Mouse (Mus musculus) MEL (cell line): ENCODE results near the gene Vill. TPM values are rescaled to one million over a fixed set of nuclear protein-coding genes. Genes with fewer than 3 reads are reported as not detected.

Experiments used
- DNase-seq: peaks from one replicate; pipeline ENCODE4 v3.0.0; 2011; ENCODE audit warnings: low read depth, low spot score
- H3K27ac ChIP-seq: 2 replicates; pipeline ENCODE4 v1.5.1; 2012; ENCODE audit warnings: low read depth, mild to moderate bottlenecking, control low read depth, low read length, moderate library complexity; ENCODE audit not compliant: control insufficient read depth
- H3K27me3 ChIP-seq, 2 experiments: fragments of 150-350 bp in 1 of 2; sonication (generic) in 1 of 2; 2 replicates each; pipeline ENCODE4 v1.6.1; 2012; ENCODE audit warnings: low read length in 2 of 2, mild to moderate bottlenecking in 2 of 2, improper control_type of control experiment in 1 of 2, moderate library complexity in 1 of 2; ENCODE audit not compliant: insufficient read depth in 2 of 2, control insufficient read depth in 1 of 2
- H3K36me3 ChIP-seq, 2 experiments: 2 replicates each; pipeline ENCODE4 v1.6.1; 2012 to 2014; ENCODE audit warnings: low read length in 2 of 2, improper control_type of control experiment in 1 of 2, inconsistent platforms in 1 of 2, mild to moderate bottlenecking in 1 of 2; ENCODE audit not compliant: insufficient read depth in 2 of 2, control insufficient read depth in 1 of 2
- H3K4me1 ChIP-seq, 2 experiments: fragments of 150-350 bp in 1 of 2; sonication (generic) in 1 of 2; 2 replicates each; pipeline ENCODE4 v1.6.1; 2012; ENCODE audit warnings: low read length in 2 of 2, improper control_type of control experiment in 1 of 2, mild to moderate bottlenecking in 1 of 2; ENCODE audit not compliant: insufficient read depth in 2 of 2, control insufficient read depth in 1 of 2
- H3K4me3 ChIP-seq, 2 experiments: fragments of 150-350 bp in 1 of 2; sonication (generic) in 1 of 2; 2 replicates each; pipeline ENCODE4 v1.5.1; 2012; ENCODE audit warnings: low read depth in 2 of 2, low read length in 2 of 2, mild to moderate bottlenecking in 2 of 2, moderate library complexity in 2 of 2, control low read depth in 1 of 2, improper control_type of control experiment in 1 of 2; ENCODE audit not compliant: control insufficient read depth in 1 of 2, insufficient read depth in 1 of 2
- H3K79me2 ChIP-seq: 2 replicates; pipeline ENCODE4 v1.6.1; 2012; ENCODE audit warnings: mild to moderate bottlenecking, low read length, moderate library complexity; ENCODE audit not compliant: control insufficient read depth, poor library complexity, insufficient read depth
- H3K9ac ChIP-seq: 2 replicates; pipeline ENCODE4 v1.6.1; 2012; ENCODE audit warnings: low read depth, mild to moderate bottlenecking, control low read depth, low read length, moderate library complexity; ENCODE audit not compliant: control insufficient read depth, poor library complexity, severe bottlenecking
- H3K9me3 ChIP-seq: fragments of 150-350 bp; sonication (generic); replicated peaks from 2 replicates; pipeline ENCODE4 v1.6.1; 2012; ENCODE audit warnings: mild to moderate bottlenecking, low read length, improper control_type of control experiment, moderate library complexity; ENCODE audit not compliant: insufficient read depth
- BHLHE40 ChIP-seq: IDR thresholded peaks from 2 replicates; pipeline ENCODE4 v1.6.1; 2012; ENCODE audit warnings: low read depth, mild to moderate bottlenecking, inconsistent platforms, low read length, improper control_type of control experiment, borderline replicate concordance
- CHD1 ChIP-seq: IDR thresholded peaks from 2 replicates; pipeline ENCODE4 v1.6.1; 2012; ENCODE audit warnings: low read depth, mild to moderate bottlenecking, inconsistent platforms, low read length, improper control_type of control experiment
- CHD2 ChIP-seq: IDR thresholded peaks from 2 replicates; pipeline ENCODE4 v1.6.1; 2011; ENCODE audit warnings: low read length, improper control_type of control experiment
- ELF1 ChIP-seq: IDR thresholded peaks from 2 replicates; pipeline ENCODE4 v1.6.1; 2014; ENCODE audit warnings: low read depth, mild to moderate bottlenecking, inconsistent platforms, low read length, improper control_type of control experiment, moderate library complexity
- EP300 ChIP-seq, 2 experiments: IDR thresholded peaks; 2 replicates each; pipeline ENCODE4 v1.6.1; 2011; ENCODE audit warnings: improper control_type of control experiment in 2 of 2, low read length in 2 of 2, low read depth in 1 of 2, mild to moderate bottlenecking in 1 of 2
- GATA1 ChIP-seq: IDR thresholded peaks from 2 replicates; pipeline ENCODE4 v1.6.1; 2011; ENCODE audit warnings: low read depth, low read length, improper control_type of control experiment
- HCFC1 ChIP-seq: IDR thresholded peaks from 2 replicates; pipeline ENCODE4 v1.6.1; 2012; ENCODE audit warnings: low read depth, mild to moderate bottlenecking, inconsistent platforms, low read length, improper control_type of control experiment, moderate library complexity
- JUND ChIP-seq: IDR thresholded peaks from 2 replicates; pipeline ENCODE4 v1.6.1; 2011; ENCODE audit warnings: low read depth, mild to moderate bottlenecking, improper control_type of control experiment, low read length
- KAT2A ChIP-seq: conservative IDR thresholded peaks from 2 replicates; pipeline ENCODE4 v1.6.1; 2012; ENCODE audit warnings: low read depth, low read length, improper control_type of control experiment, inconsistent platforms
- MAFK ChIP-seq: IDR thresholded peaks from 2 replicates; pipeline ENCODE4 v1.6.1; 2011; ENCODE audit warnings: low read depth, mild to moderate bottlenecking, low read length, improper control_type of control experiment, borderline replicate concordance
- MAX ChIP-seq: IDR thresholded peaks from 2 replicates; pipeline ENCODE4 v1.6.1; 2011; ENCODE audit warnings: low read length, improper control_type of control experiment
- MAZ ChIP-seq: IDR thresholded peaks from 2 replicates; pipeline ENCODE4 v1.6.1; 2012; ENCODE audit warnings: low read depth, mild to moderate bottlenecking, inconsistent platforms, low read length, improper control_type of control experiment
- MXI1 ChIP-seq: IDR thresholded peaks from 2 replicates; pipeline ENCODE4 v1.6.1; 2011; ENCODE audit warnings: mild to moderate bottlenecking, low read depth, low read length, improper control_type of control experiment
- NELFE ChIP-seq: IDR thresholded peaks from 2 replicates; pipeline ENCODE4 v1.6.1; 2011; ENCODE audit warnings: low read depth, low read length, improper control_type of control experiment
- POLR2AphosphoS2 ChIP-seq: IDR thresholded peaks from 2 replicates; pipeline ENCODE4 v1.6.1; 2011; ENCODE audit warnings: low read length, improper control_type of control experiment
- SIN3A ChIP-seq: IDR thresholded peaks from 2 replicates; pipeline ENCODE4 v1.6.1; 2012; ENCODE audit warnings: low read length, improper control_type of control experiment, inconsistent platforms
- TCF12 ChIP-seq: IDR thresholded peaks from 2 replicates; pipeline ENCODE4 v1.6.1; 2014; ENCODE audit warnings: low read depth, mild to moderate bottlenecking, inconsistent platforms, low read length, improper control_type of control experiment, moderate library complexity
- UBTF ChIP-seq: IDR thresholded peaks from 2 replicates; pipeline ENCODE4 v1.6.1; 2012; ENCODE audit warnings: low read depth, mild to moderate bottlenecking, inconsistent platforms, low read length, improper control_type of control experiment, moderate library complexity, borderline replicate concordance; ENCODE audit not compliant: insufficient read depth
- ZKSCAN1 ChIP-seq: IDR thresholded peaks from 2 replicates; pipeline ENCODE4 v1.6.1; 2012; ENCODE audit warnings: low read depth, mild to moderate bottlenecking, inconsistent platforms, low read length, improper control_type of control experiment, moderate library complexity
- polyA plus RNA-seq, 2 experiments: library from polyadenylated mRNA; stranded (reverse) in 1 of 2; unstranded in 1 of 2; fragments of >175 nt in 1 of 2; fragments of >200 nt in 1 of 2; gene quantifications; 2 replicates each; pipeline versions ENCODE4 v1.2.1 to v1.2.4; 2012; ENCODE audit warnings: low replicate concordance in 2 of 2, low read depth in 1 of 2; ENCODE audit not compliant: insufficient read length in 2 of 2, insufficient read depth in 1 of 2, missing spikeins in 1 of 2
- total RNA-seq: library from RNA; depleted of rRNA; stranded (reverse); fragments of 300-350 nt; gene quantifications from 2 replicates; pipeline ENCODE4 v1.2.3, GENCODE M21; 2012; rRNA removed

Vill gene
- total RNA-seq (76.2 and 83.3 TPM in 2 replicates), polyA plus RNA-seq (100 to 1,000 TPM in 1 of 2 experiments, 10 to 100 TPM in 1; 90.9 to 197 TPM)

DNA sequence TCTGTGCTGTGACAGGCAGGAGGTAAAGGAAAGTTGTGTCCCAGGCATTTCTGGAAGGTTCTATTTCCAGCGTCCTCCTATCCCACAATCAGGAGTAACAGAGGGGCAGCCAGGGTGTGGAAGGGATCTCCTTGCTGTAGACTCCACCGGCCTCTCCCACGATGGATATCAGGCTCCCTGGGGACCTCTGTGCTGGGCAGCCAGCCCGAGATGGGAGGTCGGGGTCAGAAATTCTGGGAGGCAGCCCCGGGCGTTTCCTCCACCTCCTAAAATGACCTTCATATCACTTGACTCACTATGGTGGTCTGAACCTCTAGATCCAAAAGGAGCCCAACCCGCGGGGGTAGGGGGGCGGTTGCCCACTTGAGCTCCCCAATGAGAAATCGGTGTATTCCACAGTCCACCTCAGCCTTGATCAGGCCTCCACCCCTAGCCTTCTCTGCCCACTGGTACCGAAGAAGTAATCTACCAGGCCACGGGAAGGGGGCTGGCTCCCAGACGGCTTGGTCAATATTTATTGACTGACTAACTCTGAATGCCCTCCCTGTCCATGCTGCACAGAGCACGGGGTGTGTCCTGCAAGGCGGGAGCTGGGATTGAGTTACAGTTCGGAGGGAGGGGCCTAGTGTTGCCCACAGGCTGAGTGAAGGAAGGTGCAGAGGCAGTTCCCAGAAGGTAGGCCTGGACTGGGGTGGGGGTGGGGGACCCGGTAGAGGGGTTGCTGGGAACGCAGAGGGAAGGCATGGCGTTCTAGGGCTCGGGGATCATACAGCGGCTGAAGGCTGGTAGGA, at the start of gene Vill:
Vill (plus strand) TSS at position 625 of the 791 bp plus-strand sequence.
- Histone ChIP-seq H3K27me3 (no peaks in the 10 kb centered on the region), H3K27ac (no peak within 1 kb of the TSS; the same call in 1 of the 2 replicates), H3K9me3 (no peaks in the 10 kb centered on the region), H3K79me2 (no peaks in the 10 kb centered on the region; the same call in 1 of the 2 replicates), H3K36me3 (peaks cover 0 to 16% of the 10 kb centered on the region in 2 experiments; a peak in 2 of 4 replicates), H3K9ac (peak within 1 kb of the TSS; percentile 69), H3K4me3 (peak within 1 kb of the TSS; percentile 67 to 86), H3K4me1 (peaks cover 11 to 20% of the 10 kb centered on the region in 2 experiments)
- TF ChIP-seq CHD1 (no peak), POLR2AphosphoS2 (no peak), MAX (no peak), MAFK (no peak), JUND (no peak), ELF1 (0 out of 2 replicates have a peak, but pooled peaks have one; percentile 8), GATA1 (no peak), TCF12 (0 out of 2 replicates have a peak, but pooled peaks have one; percentile 22), BHLHE40 (no peak), KAT2A (no peak), UBTF (no peak), CHD2 (no peak), HCFC1 (0 out of 2 replicates have a peak, but pooled peaks have one; percentile 44), MXI1 (peak; percentile 57; the same call in 1 of the 2 replicates), ZKSCAN1 (no peak), EP300 (IDR thresholded peaks at IDR 0.05; ENCODE audit: low read depth in 1 of 2, low read length in 2 of 2) (0 out of 4 replicates have a peak, but pooled peaks of 1 of the 2 experiments have one; percentile 16), NELFE (0 out of 2 replicates have a peak, but pooled peaks have one; percentile 17), MAZ (peak; percentile 37; the same call in 1 of the 2 replicates), SIN3A (no peak)
- peak; percentile 75 for DNase-seq
